12 mouse cellular contexts compared by ENCODE assay signal in genomic region chr3:132911716-132912115, GRCm38 (mm10). TPM values are rescaled to one million over a fixed set of nuclear protein-coding genes. Genes with fewer than 3 reads are reported as not detected.
DNase-seq lines count a peak whose midpoint lies in the region; ATAC-seq and TF ChIP-seq lines count a peak whose summit lies in the region.
"Had no signal": no experiment of that assay in that cellular context is flagged by ENCODE, and none has a peak within 500 bp of the region (broad histone marks: within the 10 kb centered on the region; RNA-seq: fewer than 3 reads in every experiment).

No protein-coding gene starts in this region.

- no peak for TF ChIP-seq CTCF in heart, adult 2 months (IDR thresholded peaks at IDR 0.05)

- no peak for TF ChIP-seq EP300 in heart, adult 2 months (IDR thresholded peaks at IDR 0.05; ENCODE audit: insufficient read depth, low read depth, low read length)

- no peaks in the 10 kb centered on the region for H3K9me3 ChIP-seq in midbrain, embryonic 11.5 days (ENCODE audit: control insufficient read depth, low read length)
- no peaks in the 10 kb centered on the region for H3K9me3 ChIP-seq in midbrain, embryonic 16.5 days (replicated peaks; ENCODE audit: control insufficient read depth, low read length, poor library complexity, severe bottlenecking)

- H3K4me2 ChIP-seq in midbrain, embryonic 11.5 days, result no peak overlapping the region
- no peak overlapping the region for H3K4me2 ChIP-seq in midbrain, embryonic 16.5 days (ENCODE audit: low read length)
- H3K4me2 ChIP-seq: hindbrain, embryonic 14.5 days had no signal

- no peaks in the 10 kb centered on the region for H3K4me1 ChIP-seq in heart, adult 2 months (ENCODE audit: control insufficient read depth, insufficient read depth, low read length)
- no peaks in the 10 kb centered on the region for H3K4me1 ChIP-seq in midbrain, embryonic 11.5 days (ENCODE audit: control insufficient read depth, insufficient read depth, low read length)
- H3K4me1 ChIP-seq in midbrain, embryonic 16.5 days (ENCODE audit: control insufficient read depth, insufficient read depth, low read length), result peaks cover 7% of the 10 kb centered on the region; the same call in 1 of the 2 replicates

- no peak for ATAC-seq in midbrain, embryonic 11.5 days (ENCODE audit: low FRiP score)
- ATAC-seq in midbrain, embryonic 16.5 days, result no peak
- no peak for ATAC-seq in inflammation-experienced regulatory T-cells, adult 6 months

- H3K79me2 ChIP-seq in heart, adult 2 months (replicated peaks; ENCODE audit: control insufficient read depth, insufficient read depth, low read length), result no peaks in the 10 kb centered on the region

- H3K27me3 ChIP-seq in heart, adult 2 months (ENCODE audit: control insufficient read depth, insufficient read depth, low read length), result no peaks in the 10 kb centered on the region
- H3K27me3 ChIP-seq in midbrain, embryonic 11.5 days (ENCODE audit: control insufficient read depth, insufficient read depth, low read length), result no peaks in the 10 kb centered on the region
- H3K27me3 ChIP-seq in midbrain, embryonic 16.5 days (ENCODE audit: control insufficient read depth, insufficient read depth, low read depth, low read length), result no peaks in the 10 kb centered on the region
- H3K27me3 ChIP-seq: CH12.LX had no signal

- H3K27ac ChIP-seq in heart, adult 2 months, result no peak overlapping the region
- no peak overlapping the region for H3K27ac ChIP-seq in midbrain, embryonic 11.5 days (ENCODE audit: low read depth, low read length)
- H3K27ac ChIP-seq in midbrain, embryonic 16.5 days (ENCODE audit: low read length), result no peak overlapping the region
- H3K27ac ChIP-seq: hindbrain, embryonic 14.5 days had no signal

- H3K4me3 ChIP-seq in heart, adult 2 months, result no peak overlapping the region
- no peak overlapping the region for H3K4me3 ChIP-seq in midbrain, embryonic 11.5 days (ENCODE audit: low read depth, low read length)
- H3K4me3 ChIP-seq in midbrain, embryonic 16.5 days (ENCODE audit: low read depth, low read length), result no peak overlapping the region

- no peaks in the 10 kb centered on the region for H3K36me3 ChIP-seq in heart, adult 2 months (ENCODE audit: control insufficient read depth, insufficient read depth, low read length)
- H3K36me3 ChIP-seq in midbrain, embryonic 11.5 days (ENCODE audit: control insufficient read depth, insufficient read depth, low read length), result no peaks in the 10 kb centered on the region
- H3K36me3 ChIP-seq in midbrain, embryonic 16.5 days (ENCODE audit: control insufficient read depth, insufficient read depth, low read length), result no peaks in the 10 kb centered on the region

- H3K9ac ChIP-seq in heart, adult 2 months (ENCODE audit: low read depth, low read length), result no peak overlapping the region
- H3K9ac ChIP-seq in midbrain, embryonic 11.5 days (ENCODE audit: low read length), result no peak overlapping the region
- no peak overlapping the region for H3K9ac ChIP-seq in midbrain, embryonic 16.5 days (ENCODE audit: low read depth, low read length)
- H3K9ac ChIP-seq: hindbrain, embryonic 14.5 days had no signal

- intact Hi-C loops in heart, adult 2 months (cut with DNase I), result no loop called here

- no peak for TF ChIP-seq POLR2A in heart, adult 2 months (IDR thresholded peaks at IDR 0.05; ENCODE audit: insufficient read depth, low read depth, low read length)

- WGBS in heart, adult 2 months, result 55% methylated on average over 4 of the region's 4 CpGs
- WGBS in midbrain, embryonic 11.5 days, result 59% methylated on average over 4 of the region's 4 CpGs
- WGBS in midbrain, embryonic 16.5 days, result 52% methylated on average over 4 of the region's 4 CpGs

- DNase-seq in heart, adult 2 months, result peak; percentile 19 to 22
- DNase-seq in heart, postnatal 4 days, result no peak
- DNase-seq in midbrain, embryonic 11.5 days (ENCODE audit: low spot score, missing footprints), result peak; percentile 76
- peak; percentile 38 for DNase-seq in gastrocnemius, postnatal 25 days
- DNase-seq in skeletal muscle tissue, adult 2 months (ENCODE audit: low read depth, low spot score), result peak; percentile 53
- DNase-seq in layer of hippocampus, postnatal 10 days (ENCODE audit: low spot score in 2 of 2), result no peak
- DNase-seq: liver; thymus, postnatal 14 days had no signal

RNA-seq across cellular contexts. Expression of gene Npnt, which starts 38.4 kb away (rescaled TPM):
- 1 to 10 TPM; 3.1 to 4.5 TPM for total RNA-seq in heart, adult 2 months (2021)
- polyA plus RNA-seq in heart, adult 2 months (2012; rRNA removed), result 6.7 and 8.8 TPM in 2 replicates
- total RNA-seq in heart, postnatal 4 days (2021), result 1 to 10 TPM; 4.5 to 5.5 TPM
- 7.6 and 7.9 TPM in 2 replicates for polyA plus RNA-seq in midbrain, embryonic 11.5 days (2014; fragmentation: Nextera tagmentation; extraction: Ambion mirVana)
- 25.5 and 33.0 TPM in 2 replicates for polyA plus RNA-seq in midbrain, embryonic 16.5 days (2015; fragmentation: Nextera tagmentation; extraction: Ambion mirVana)
- 1 to 10 TPM; 6.8 to 7.7 TPM for total RNA-seq in gastrocnemius, postnatal 25 days (2021)
- 1 to 10 TPM in 2 of 3 experiments, under 1 TPM in 1; 0.86 to 3.0 (median 1.0) TPM for polyA plus RNA-seq in inflammation-experienced regulatory T-cells, adult 6 months (2017; shearing (Covaris generic))
- total RNA-seq in layer of hippocampus, postnatal 10 days (2021), result 10 to 100 TPM; 14.2 to 14.9 TPM

Comparison
In these comparisons a context has a peak if more than half of its experiments do, and no peak if none do; other contexts are left out.
1. DNase-seq: peak in heart, adult 2 months (2 of 2), midbrain, embryonic 11.5 days (single experiment), gastrocnemius, postnatal 25 days (single experiment) and skeletal muscle tissue, adult 2 months (single experiment); none in heart, postnatal 4 days (single experiment) and layer of hippocampus, postnatal 10 days (0 of 2).